Mouse (Mus musculus): ENCODE measurements around the gene Akap11.

Gene Akap11

DNA sequence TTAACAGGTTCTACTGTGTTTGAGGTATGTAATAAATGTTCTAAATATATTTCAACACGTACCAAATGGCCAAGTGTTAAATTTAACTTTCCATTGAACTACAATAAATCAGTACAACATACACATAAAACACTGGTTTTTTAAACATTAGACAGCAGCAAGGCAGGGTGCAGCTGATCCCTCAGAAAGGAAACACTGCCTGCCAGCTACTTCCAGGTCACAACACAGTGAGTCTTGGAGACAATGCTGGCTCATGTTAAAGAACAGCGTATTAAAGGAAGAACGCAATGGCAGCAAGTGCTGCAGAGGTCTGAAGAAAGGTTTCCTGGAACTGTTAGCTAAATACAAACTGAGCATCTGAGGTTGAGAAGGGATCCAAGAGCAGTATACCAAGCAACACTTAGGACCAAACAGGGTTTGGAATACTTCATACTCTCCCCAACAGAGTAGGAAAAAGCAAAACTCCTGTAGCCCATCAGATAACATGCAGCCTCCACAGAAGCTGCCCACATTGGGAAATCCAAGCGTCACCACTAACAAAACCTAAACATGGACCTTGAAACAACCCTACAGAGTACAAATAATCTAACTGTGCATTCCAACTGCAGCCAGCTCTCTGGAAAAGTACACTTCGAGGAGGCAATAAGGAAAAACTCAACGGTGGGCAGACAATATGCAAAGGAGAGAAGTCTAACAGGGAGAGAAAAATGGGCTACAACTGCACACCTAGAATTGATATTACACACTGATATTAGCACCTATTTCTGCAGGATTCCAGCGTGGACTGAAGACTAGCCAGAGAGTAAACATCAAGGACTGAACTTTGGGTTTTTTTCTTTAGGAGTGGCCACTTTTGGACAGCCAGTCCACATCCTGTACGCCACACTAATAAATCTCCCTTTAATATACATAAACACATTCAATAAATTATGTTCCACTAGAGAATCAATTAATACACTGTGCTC, 7.9 kb downstream of the Akap11 start:
- DNase-seq (ENCODE audit: low read depth) = no peak

DNA sequence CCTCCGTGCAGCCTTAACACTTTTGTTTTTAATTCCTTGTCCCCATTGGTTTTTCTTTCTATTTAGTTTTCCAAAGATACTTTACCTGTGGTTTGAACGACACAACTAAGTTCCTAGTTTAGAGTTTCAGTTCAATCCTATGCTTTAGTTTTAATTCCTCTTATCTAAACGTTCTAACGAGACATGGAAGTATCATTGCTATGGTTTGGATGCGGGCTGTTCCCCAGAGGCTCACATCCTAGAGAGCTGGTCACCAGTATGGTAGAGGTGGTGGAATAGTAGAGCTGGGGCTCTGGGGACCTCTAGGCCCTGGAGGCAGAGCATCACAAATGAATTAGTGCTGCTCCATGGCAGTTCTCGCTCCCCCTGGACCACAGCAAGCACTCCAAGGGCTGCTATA, 9.7 kb downstream of the Akap11 start:
- DNase-seq (ENCODE audit: low read depth) = no peak

DNA sequence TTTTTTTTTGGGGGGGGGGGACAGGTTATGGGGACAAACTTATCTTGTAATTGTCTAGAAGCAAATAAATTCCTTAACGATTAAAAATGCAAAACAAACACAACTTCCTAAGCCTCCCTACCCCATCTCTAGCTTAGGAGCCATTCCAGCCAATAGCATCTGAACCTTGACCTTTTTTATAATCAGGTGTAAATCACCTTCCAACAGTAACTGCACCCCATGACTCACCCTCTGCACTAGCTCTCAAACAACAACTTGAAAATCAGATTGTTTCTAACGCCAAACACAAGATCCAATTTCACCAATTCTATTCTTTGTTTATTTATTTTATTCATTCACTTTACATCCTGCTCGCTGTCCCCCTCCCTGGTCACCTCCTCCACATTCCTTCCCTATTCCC, 10.1 kb downstream of the Akap11 start:
- DNase-seq (ENCODE audit: low read depth) = no peak

DNA sequence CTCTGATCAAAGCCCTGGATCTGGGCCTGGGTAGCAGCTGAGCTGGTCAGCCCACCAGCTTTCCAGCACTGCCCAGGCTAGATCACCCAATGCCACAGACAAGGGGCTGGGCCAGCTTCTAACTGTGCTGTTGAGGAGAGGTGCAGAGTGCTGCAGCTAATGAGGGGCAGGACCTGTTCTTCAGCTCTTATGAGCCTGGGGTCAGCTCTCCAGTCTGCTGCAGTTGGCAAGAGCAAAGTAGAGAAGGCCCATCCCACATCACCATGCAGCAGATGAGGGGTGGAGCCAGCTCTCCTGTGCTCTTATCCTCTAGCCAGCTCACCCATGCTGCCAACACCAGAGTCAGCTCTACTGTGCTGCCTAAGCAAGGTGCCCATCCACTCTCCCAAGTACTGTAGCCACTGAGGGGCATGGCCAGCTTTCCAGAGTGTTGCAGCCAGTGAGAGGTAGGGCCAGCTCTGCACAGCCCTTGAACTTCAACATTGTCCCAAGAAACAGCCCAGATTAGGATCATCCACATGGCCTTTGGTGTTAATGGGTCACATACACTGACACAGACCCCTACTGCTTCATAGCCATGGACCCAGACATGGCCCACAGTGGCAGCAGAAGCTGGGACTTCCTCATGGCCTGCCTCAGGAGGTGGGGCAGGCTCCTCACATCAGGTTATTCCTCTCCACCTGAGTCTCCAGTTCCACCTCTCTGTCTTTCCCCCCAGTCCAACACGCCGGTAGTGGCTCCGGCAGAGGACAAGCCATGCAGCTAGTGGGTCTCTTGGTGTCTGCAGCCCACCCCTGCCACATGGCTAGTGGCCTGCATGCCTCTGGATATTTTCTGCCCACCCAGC, 10.8 kb downstream of the Akap11 start:
- DNase-seq (ENCODE audit: low read depth) = no peak

DNA sequence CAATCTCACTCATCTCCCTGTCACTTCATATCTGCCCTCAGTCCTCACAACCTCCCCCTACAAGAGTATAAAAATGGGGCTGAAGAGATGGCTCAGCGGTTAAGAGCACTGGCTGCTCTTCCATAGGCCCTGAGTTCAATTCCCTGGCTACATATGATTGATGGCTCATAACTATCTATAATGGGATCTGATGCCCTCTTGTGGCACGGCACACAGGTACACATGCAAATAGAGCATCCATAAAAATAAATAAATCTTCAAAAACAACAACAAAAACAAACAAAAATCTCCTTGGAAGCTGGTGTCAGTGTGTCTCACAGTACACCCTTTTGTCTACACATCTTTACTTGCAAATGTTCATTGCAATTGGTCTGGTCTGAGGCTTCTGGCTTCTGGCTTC, 11.5 kb downstream of the Akap11 start:
- DNase-seq (ENCODE audit: low read depth) = no peak

DNA sequence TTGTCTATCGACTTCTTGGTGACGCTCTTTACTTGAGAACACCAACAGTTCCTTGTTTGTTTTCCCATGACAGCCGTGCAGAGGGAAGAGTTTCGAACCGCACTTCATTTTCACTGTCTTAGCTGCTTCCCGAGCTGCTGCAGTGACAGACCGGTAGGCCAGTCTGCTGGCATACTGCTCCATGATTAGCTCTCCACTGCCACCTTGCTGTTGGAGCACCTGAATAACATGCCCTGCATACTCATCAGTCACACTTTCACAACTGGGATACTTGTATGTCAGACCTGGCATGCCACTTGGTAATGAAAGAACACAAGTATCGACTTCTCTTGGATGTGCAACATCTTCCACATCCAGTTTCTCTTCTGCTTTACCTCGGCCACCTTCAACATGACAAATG, 25.9 kb downstream of the Akap11 start:
- DNase-seq (ENCODE audit: low read depth) = no peak

DNA sequence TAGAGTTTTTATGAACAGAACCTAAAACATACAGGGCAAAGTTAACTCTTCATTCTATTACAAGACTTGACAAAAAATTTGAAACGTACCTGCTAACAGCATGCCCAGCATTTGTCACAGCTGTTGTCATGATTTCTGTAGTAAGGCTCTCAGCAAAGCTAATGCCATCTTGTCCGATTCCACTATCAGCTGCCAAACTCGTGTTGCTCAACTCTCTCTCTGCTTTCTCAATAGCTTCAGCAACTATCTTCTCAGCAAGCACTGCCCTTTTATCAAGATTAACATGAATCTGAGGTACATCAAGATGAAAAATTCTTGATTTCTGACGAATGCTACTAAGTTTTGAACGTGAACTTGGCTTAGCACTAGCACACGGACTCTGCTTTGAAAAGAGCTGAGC, 26.8 kb downstream of the Akap11 start:
- DNase-seq (ENCODE audit: low read depth) = no peak

DNA sequence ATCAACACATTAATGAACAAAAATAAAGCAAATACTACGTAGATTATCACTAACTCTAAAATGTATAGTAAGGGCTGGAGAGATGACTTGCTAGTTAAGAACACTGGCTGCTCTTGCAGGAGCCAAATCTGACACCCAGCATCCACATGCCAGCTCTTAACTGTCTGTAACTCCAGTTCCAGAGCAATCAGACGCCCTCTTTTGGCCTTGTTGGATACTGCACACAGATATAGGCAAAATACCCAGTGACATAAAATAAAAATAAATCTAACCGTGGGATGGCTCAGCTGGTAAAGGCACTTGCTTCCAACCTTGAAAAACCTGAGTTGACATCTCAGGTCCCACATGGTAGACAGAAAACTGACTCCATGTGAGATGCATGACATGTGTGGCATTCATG, 36.0 kb downstream of the Akap11 start:
- no peak for DNase-seq (ENCODE audit: low read depth)

DNA sequence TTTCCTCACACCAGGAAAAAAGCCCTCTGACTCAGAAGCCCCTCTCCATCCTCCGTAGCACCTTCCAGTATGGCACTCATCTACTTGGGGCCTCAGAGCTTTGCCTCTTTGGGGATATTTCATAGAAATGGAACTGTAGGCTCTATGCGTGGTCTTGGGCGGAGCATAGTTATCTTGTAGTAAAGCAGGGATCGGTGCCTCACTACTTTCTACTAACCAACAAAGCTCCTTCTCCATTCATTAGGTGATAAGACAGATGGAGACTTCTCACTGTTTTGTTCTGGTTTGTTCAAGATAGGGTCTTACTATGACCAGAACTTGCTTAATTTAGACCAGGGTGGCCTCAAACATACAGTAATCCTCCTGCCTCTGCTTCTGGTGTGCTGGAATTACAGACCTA, 39.9 kb downstream of the Akap11 start:
- DNase-seq (ENCODE audit: low read depth) = no peak

DNA sequence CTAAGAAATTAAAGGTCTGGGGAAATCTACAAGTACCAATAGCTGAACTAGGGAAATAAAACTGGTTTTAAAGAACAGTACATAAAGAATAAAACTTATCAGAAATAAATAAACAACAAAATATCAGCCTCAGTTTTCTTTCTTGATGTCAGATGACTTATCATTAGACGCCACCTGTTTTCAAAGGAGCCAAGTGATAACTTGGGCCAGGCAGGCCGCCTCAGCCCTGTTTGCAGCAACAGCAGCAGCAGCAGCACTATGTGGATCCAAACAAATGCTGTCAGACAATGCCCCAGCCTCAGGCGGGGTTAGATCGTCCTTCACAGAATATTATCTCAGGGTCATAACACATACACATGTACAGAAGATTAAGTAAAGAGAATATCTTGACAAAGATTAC, 41.4 kb downstream of the Akap11 start:
- DNase-seq (ENCODE audit: low read depth) = no peak

DNA sequence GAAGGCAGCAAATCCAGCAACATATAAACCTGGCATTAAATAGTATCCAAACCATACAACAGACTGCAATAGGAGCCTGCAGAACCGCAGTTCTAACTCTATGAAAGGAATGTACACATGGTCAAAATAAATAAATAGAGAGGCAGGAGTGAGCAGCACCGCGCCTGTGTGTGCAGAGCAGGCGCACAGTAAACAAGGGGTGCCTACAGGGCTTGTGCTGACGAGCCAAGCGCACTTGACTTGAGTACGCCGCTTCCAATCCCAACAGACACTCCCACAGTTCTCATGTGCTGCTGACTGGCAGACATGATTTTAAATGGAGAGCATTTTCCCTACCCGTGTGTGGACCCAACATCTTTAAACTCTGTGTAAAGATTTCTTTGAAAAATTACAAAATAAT, 44.0 kb downstream of the Akap11 start:
- no peak for DNase-seq (ENCODE audit: low read depth)

DNA sequence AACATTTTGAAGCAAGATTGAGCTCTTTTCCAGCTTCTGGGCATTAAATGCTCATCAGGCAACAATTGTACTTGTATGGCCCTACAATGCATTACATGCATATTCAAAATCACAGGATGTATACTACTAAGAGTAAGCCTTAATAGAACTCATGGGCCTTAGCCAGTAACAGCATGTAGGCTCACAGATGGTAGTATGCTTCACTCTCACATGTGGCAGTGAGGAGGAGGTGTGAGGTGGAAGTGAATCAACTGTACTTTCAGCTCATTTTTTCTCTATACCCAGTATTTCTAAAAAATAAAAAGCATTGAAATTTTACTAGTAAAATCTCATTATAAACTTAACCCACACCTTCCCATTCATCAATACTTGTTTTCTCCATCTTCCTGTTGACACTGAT, 45.2 kb downstream of the Akap11 start:
- no peak for DNase-seq (ENCODE audit: low read depth)

DNA sequence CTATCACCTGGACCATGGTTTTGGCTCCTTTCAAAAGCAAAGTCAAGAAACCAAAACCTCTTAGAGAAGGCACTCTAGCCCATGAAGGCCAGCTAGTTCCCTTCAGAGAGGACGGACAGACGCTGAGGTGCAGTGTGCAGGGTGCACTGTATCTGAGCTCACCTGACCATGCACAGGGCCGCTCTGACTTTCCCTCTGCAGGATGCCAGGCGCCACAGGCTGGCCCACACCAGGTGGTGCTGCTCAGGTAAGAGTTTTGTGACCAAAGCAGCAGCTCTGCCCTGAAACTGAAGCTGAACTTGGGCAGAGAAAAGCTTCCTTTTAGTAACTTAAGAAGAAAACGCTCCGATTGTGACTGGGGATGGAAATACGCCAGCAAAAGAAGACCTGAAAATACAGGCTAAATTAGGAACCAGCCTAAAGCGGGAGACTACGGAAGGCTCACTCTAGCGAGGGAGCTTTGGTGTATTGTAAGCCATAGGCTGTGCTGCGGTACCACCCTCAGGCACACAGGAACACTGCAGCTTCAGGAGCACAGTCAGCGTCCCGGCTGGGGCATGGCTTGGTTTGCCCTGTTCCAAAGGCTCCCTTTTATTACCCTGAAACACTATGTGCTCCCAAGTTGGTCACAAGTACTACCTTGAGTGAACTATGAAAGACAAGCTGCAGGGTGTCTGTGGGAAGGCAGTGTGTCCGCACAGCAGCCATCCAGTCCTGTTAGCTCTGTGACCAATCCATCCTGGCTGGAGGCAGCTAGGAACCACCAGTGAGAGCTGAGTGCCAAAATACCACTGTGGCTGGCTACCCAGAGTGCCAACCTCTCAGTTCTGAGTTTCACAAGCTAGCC, 54.0 kb downstream of the Akap11 start:
- peak; percentile 62 for DNase-seq (ENCODE audit: low read depth)

DNA sequence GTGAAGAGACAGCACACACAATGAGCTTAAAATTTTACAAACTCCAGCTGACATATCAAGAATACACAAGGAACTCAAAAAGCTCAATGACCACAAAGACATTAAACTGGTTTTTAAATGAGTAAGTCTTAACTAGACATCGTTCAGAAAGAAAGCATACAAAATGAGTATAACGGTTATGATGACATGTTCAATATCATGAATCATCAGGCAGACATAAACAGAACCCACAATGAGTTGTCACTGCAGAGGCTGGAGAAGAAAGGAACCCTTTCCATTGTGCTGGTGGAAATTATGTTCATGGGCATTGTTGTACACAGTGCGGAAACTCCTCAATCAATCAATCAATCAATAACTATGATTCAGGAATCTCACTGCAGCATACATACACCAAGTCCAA, 62.5 kb downstream of the Akap11 start:
- DNase-seq (ENCODE audit: low read depth) = no peak

DNA sequence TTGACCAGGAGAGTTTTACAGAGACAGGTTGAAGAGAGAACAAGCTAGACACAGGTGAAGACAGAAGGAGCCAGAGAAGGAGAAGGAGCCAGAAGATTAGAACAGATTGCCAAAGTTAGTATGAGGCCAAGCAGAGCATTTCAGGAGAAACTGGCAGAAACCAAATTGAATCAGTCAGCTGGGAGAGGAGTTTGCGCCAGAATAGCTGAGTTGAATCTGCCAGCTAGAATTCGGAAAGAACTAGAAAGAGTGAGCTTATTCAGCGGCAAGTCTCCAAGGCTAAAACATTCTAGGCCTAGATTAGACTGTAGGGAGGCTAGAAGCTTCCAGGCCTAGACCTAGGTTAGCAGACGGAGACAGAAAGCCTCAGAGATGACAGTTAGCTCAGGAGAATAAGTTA, 65.9 kb downstream of the Akap11 start:
- DNase-seq (ENCODE audit: low read depth) = no peak

DNA sequence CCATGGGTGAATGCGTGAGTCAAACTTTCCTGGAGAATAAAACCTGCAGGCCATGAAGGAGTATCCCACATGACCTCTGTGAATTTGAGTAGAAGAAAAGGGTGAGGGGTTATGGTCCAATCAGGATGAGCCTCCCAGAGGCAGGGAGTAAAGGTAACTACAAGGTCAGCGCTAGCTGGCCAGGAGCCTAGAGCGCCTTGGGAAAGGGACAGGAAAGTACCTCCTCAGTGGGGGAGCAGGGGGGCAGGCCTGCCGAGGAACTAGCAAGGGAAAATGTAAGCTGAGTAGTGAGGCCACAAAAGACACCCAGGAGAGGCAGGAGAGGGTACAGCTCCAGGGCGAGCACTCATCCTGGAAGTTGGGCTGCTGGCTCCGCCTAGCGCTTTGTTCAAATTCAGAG, 67.6 kb downstream of the Akap11 start:
- no peak for DNase-seq (ENCODE audit: low read depth)

DNA sequence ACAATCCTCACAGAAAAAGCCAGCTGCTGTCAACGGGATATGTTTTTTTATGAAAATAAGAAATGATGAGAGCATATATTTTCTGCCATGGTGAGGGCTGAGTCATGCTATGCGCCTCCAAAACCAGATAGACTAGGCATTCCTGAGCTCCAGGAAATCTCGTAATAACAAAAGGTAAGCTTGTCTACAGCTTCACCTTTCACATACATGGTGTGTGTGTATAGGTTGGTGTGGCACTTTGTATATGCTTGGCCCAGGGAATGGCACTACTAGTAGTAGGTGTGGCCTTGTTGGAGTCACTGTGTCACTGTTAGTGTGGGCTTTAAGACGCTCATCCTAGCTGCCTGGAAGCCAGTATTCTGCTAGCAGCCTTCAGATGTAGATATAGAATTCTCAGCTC, 68.6 kb downstream of the Akap11 start:
- DNase-seq (ENCODE audit: low read depth) = no peak

DNA sequence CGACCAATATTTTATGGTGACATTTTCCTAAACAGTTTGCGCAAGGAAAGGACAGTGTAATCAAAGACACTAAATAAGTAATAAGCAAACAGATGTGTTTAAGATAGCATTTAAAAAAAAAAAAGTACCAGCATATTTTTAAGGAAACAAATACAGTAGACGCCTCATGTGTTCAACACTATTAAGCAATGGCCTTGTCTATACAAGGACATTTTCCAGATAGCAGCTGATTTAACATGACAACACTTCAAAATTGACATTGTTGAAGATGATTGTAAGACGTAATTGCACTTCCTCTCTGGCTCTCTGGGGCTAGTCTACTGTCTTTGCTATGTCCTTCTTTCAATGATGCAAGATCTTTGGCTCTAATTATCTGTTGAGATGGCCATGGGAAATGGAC, 72.3 kb downstream of the Akap11 start:
- DNase-seq (ENCODE audit: low read depth) = no peak

DNA sequence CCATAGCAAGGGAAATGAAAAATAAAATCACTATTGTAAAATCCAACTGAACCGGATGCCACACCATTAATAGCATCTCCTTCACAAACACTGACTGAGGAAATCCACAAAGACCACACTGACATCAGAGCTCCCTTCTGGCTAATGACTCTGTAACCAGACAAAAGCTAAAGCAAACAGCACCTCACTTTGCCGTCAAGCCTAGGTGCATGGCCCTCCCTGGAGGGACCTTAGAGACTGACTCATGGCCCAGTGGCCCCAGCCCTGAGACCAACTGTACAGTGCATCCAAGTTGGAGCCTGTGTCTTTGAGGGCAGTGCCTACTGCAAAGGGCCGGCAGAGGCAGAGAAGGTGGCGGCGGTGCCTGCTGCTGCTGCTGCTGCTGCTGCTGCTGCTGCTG, 77.5 kb downstream of the Akap11 start:
- DNase-seq (ENCODE audit: low read depth) = peak; percentile 56

DNA sequence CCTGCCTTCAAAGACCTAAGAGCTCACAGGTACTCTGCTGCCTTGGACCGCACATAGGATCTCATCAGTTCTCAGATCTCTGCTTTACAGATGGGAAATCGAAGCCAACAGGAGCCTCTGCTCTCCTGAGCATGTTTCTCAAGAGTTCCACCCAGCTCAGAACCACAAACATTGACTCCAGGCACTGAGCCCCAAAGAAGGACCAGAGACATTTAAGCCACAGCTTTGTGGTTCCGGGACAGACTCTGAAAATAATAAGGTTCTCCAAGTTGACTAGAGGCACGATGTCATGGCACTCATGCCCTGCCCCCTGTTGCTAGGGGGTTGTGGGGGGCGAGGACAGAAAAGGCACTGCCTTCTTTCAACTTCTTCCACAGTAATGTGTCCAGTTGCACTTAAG, 77.9 kb downstream of the Akap11 start:
- DNase-seq (ENCODE audit: low read depth) = peak; percentile 44

DNA sequence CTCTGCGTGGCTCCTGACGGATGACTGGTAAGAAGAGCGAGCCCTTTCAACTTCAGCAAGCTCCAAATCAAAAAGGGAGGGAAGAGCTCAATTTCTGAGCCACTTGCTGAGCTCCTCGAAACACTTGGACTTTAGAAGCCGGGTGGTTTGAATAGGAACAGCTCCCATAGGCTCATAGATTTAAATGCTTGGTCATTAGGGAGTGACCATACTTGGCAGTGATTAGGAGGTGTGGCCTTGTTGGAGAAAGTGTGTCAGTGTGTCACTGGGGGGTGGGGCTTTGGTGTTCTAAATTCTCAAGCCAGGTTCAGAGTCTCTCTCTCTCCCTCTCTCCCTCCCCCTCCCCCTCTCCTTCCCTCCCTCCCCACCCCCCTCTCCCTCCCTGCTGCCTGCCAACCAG, 81.6 kb downstream of the Akap11 start:
- no peak for DNase-seq (ENCODE audit: low read depth)

DNA sequence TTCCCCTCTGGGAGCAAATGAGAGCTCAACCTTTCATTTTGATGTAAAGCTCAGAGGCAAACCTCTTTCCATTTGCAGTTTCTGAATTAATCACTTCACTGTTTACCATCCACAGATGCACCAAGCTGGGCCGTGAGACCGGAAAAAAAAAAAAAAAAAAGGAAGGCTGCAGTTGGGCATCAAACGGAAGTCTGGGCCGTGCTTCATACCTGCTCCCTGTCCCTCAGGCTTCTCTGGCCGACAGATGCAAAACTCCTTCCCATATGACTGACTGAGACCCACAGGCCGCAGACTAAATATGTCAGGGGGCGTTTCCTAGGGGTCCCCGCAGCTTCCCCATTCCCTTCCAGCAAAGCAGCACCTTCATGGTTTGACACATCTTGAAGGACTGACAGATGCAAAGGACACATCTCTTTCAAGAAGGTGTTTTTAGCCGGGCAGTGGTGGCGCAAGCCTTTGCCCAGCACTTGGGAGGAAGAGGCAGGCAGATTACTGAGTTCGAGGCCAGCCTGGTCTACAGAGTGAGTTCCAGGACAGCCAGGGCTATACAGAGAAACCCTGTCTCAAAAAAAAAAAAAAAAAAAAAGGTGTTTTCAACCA, 87.7 kb downstream of the Akap11 start:
- DNase-seq (ENCODE audit: low read depth) = no peak

All from naive thymus-derived CD4-positive, alpha-beta T cell, adult 2 months (primary cell).